Mouse (Mus musculus) forebrain, embryonic 14.5 days (tissue): ENCODE measurements around the gene Rapgef4. TPM values are rescaled to one million over a fixed set of nuclear protein-coding genes. Genes with fewer than 3 reads are reported as not detected.

ENCODE experiments used
- ATAC-seq: fragments of 200-750 bp; cut with Nextera tagmentation; 2 replicates; pipeline ENCODE4 v1.8.0; 2017; ENCODE audit warnings: mild to moderate bottlenecking, moderate library complexity
- DNase-seq: peaks from one replicate; pipeline ENCODE4 v3.0.0-alpha.2; 2015; ENCODE audit warnings: low spot score
- H3K27ac ChIP-seq: fragments of 300-500 bp; sonication (generic); 2 replicates; pipeline ENCODE4 v1.5.1; 2014; ENCODE audit warnings: low read depth, mild to moderate bottlenecking, control low read depth, low read length, moderate library complexity
- H3K27me3 ChIP-seq: fragments of 300-500 bp; sonication (generic); replicated peaks from 2 replicates; pipeline ENCODE4 v1.6.1; 2014; ENCODE audit warnings: low read length, control low read depth, mixed read lengths; ENCODE audit not compliant: control insufficient read depth, insufficient read depth
- H3K36me3 ChIP-seq: fragments of 300-500 bp; sonication (generic); 2 replicates; pipeline ENCODE4 v1.6.1; 2014; ENCODE audit warnings: low read length, control low read depth; ENCODE audit not compliant: control insufficient read depth, insufficient read depth
- H3K4me1 ChIP-seq: fragments of 300-500 bp; sonication (generic); 2 replicates; pipeline ENCODE4 v1.6.1; 2014; ENCODE audit warnings: antibody characterized with exemption, low read length, control low read depth; ENCODE audit not compliant: control insufficient read depth, insufficient read depth
- H3K4me2 ChIP-seq: fragments of 300-500 bp; sonication (generic); 2 replicates; pipeline ENCODE4 v1.6.1; 2014; ENCODE audit warnings: mild to moderate bottlenecking, control low read depth, low read length
- H3K4me3 ChIP-seq: fragments of 300-500 bp; sonication (generic); 2 replicates; pipeline ENCODE4 v1.5.1; 2014; ENCODE audit warnings: low read depth, low read length, control low read depth
- H3K9ac ChIP-seq: fragments of 300-500 bp; sonication (generic); 2 replicates; pipeline ENCODE4 v1.6.1; 2014; ENCODE audit warnings: mild to moderate bottlenecking, low read length, control low read depth, moderate library complexity
- H3K9me3 ChIP-seq: fragments of 300-500 bp; sonication (generic); replicated peaks from 2 replicates; pipeline ENCODE4 v1.6.1; 2016; ENCODE audit warnings: low read length, control low read depth, mixed read lengths; ENCODE audit not compliant: control insufficient read depth
- WGBS: fragments of 180-500 bp; shearing (Covaris S2); extraction: QIAGEN DNeasy Blood & Tissue Kit; methylation state at CpG from one replicate; pipeline ENCODE4 v1.1.7; 2014; 5-methylcytosine and 5-hydroxymethylcytosine counted together
- polyA plus RNA-seq: library from polyadenylated mRNA; unstranded; fragments of >200 nt; fragmentation: Nextera tagmentation; extraction: Ambion mirVana; gene quantifications from 2 replicates; pipeline ENCODE4 v1.2.1, GENCODE M21; 2014

Rapgef4 gene
- polyA plus RNA-seq: 6.2 and 9.2 TPM in 2 replicates

DNA sequence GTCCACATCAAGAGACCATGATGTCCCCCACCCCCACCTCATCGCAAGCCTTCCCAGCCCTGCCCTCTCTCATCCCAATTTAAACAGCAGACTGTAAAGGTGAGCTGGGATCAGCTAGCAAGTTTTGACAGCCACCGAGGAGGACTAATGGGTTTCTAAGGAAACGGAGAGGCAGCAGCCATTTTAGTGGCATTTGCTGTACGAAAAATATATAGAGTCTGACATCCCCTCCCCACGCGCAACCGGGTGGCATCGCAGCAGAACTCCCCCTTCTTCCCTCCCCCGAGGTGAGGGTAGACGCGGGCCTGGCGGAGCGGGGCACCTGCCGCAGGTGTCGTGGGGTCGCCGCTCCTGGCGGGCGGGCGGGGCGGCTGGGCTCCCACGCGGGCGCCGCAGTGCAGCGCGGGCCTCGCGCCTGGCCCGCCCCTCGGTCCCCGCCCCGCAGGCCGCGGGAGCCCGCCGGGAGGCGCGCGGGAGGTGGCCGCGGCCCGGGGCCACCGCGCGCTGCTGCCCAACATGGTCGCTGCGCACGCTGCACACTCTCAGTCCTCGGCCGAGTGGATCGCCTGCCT is at the start of gene Rapgef4:
Gene Rapgef4, plus strand, starts transcription at position 470 of the 572 bp plus-strand sequence.
- DNase-seq: peak; percentile 53
- Histone ChIP-seq H3K36me3 (no peaks in the 10 kb centered on the region), H3K4me1 (no peaks in the 10 kb centered on the region), H3K9ac (peak within 1 kb of the TSS; percentile 77), H3K27me3 (no peaks in the 10 kb centered on the region), H3K4me2 (peak within 1 kb of the TSS; percentile 95), H3K4me3 (peak within 1 kb of the TSS; percentile 54), H3K27ac (peak within 1 kb of the TSS; percentile 33; the same call in 1 of the 2 replicates), H3K9me3 (no peaks in the 10 kb centered on the region)
- 2% methylated on average over 16 of the region's 52 CpGs for WGBS
- peak; percentile 83 for ATAC-seq

DNA sequence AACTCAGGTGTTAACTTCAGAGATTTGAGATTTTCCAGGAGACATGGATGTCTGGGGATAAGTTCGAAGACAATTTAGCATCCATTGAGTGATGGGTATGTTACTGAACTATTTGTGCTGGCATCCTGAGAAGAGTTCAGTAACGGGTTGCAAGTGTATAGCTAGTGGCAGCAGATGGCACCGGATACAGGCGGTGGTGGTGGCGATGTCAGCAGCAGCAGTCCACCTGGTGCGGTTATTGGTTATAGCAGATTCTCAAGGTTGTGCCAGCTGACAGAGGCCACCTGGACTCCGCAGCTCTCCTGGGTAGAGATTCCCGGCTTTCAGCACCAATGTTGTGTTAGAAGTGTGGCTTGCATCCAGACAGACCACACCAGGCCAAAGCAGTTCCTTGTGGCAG is 47.0 kb upstream of the Rapgef4 start:
- H3K9ac ChIP-seq: no peak overlapping the region
- no peak for ATAC-seq
- H3K4me2 ChIP-seq: no peak overlapping the region
- DNase-seq: no peak
- no peaks in the 10 kb centered on the region for H3K4me1 ChIP-seq
- no peak overlapping the region for H3K4me3 ChIP-seq
- no peaks in the 10 kb centered on the region for H3K9me3 ChIP-seq
- 89% methylated on average over 8 of the region's 8 CpGs for WGBS
- H3K36me3 ChIP-seq: no peaks in the 10 kb centered on the region
- no peak overlapping the region for H3K27ac ChIP-seq
- H3K27me3 ChIP-seq: no peaks in the 10 kb centered on the region

DNA sequence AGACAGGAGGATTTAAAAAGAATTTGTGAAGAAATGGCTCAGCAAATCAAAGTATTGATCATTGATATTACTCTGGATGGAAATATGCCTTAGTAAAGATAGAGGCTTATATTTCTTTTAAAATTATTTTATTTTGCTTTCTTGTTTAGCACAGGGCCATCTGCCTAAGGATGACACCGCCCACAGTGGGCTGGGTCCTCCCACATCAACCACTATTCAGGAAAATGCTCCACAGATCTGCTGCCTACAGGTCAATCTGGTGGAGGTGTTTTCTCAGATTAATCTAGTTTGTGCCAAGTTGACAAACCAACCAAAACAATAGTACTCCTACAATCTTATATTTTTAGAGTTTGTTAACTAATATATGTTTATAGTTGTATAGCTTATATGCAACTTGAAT is 44.3 kb upstream of the Rapgef4 start:
- no peaks in the 10 kb centered on the region for H3K36me3 ChIP-seq
- H3K9ac ChIP-seq: no peak overlapping the region
- H3K4me2 ChIP-seq: no peak overlapping the region
- DNase-seq (no peak), ATAC-seq (no peak)
- no peak overlapping the region for H3K4me3 ChIP-seq
- no peak overlapping the region for H3K27ac ChIP-seq
- WGBS: 97% methylated on average over 1 of the region's 1 CpGs
- H3K9me3 ChIP-seq: no peaks in the 10 kb centered on the region
- no peaks in the 10 kb centered on the region for H3K4me1 ChIP-seq
- H3K27me3 ChIP-seq: no peaks in the 10 kb centered on the region

DNA sequence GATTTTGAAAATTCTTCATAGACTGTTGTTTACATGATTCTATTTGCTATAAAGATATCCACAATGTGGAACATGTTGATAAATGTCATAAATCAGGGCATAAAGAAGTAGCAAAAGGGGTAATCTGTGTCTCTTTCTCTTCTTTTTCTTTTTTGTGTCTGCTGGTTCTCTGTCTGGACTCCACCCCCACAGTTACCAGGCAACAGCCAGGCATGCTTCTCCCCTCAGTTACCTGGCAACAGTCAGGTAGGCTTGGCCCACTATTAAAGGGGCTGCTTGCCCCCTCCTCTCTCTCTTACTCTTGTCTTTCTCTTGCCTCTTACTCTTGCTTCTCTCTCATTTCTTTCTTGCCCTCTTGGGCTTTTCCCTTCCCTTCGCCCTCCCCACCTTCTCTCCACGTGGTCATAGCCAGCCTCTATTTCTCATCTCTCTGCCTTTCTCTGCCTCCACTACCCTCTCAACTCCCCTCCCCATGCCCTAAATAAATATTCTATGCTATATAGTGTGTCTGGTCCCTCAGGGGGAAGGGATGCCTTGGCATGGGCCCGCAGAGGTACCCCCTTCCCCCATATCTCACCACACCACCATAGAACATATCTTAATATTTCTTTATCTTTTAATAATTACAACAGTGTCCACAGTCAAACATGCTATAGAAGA is 43.3 kb upstream of the Rapgef4 start:
- WGBS: 72% methylated on average over 3 of the region's 3 CpGs
- Histone ChIP-seq H3K9me3 (no peaks in the 10 kb centered on the region), H3K4me3 (no peak overlapping the region), H3K27me3 (no peaks in the 10 kb centered on the region), H3K9ac (no peak overlapping the region), H3K36me3 (no peaks in the 10 kb centered on the region), H3K4me1 (no peaks in the 10 kb centered on the region), H3K4me2 (no peak overlapping the region), H3K27ac (no peak overlapping the region)
- DNase-seq (peak; percentile 38), ATAC-seq (peak; percentile 46; the same call in 1 of the 2 replicates)

DNA sequence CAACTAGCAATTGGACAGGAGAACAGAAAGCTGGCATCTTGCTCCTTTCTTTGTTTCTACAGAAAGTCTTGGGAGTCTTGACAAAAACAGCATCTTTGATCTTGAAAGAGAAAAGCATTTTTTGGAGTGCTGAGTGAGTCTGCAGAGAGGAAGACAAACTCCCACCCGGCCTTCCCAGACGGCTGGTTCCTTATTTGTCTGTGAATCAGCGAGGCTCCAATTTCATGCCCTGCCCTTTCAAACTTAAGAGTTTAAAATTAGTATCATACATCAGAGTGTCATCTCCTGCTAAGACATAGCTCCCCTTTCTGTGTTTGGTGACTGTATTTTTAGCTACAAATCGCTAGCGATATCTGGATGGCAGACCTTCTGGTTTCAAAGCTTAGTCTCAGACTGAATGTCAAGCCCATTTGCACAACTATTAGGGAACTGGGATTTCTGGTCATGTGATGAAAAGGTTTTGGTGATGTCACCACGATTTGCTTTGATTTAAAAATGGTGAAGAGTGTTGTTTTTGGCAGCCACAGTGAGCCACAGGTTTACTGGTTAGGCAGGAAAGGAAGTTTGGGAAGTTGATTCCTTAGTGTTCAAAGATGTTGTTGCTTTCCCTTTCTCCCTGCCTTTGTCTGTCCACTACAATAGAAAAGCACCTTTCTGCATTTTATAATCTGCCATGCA is 42.2 kb upstream of the Rapgef4 start:
- Histone ChIP-seq H3K4me2 (no peak overlapping the region), H3K4me1 (no peaks in the 10 kb centered on the region), H3K9ac (no peak overlapping the region), H3K27ac (no peak overlapping the region), H3K27me3 (no peaks in the 10 kb centered on the region), H3K36me3 (no peaks in the 10 kb centered on the region), H3K4me3 (no peak overlapping the region), H3K9me3 (no peaks in the 10 kb centered on the region)
- ATAC-seq (no peak), DNase-seq (no peak)
- 70% methylated on average over 6 of the region's 6 CpGs for WGBS

DNA sequence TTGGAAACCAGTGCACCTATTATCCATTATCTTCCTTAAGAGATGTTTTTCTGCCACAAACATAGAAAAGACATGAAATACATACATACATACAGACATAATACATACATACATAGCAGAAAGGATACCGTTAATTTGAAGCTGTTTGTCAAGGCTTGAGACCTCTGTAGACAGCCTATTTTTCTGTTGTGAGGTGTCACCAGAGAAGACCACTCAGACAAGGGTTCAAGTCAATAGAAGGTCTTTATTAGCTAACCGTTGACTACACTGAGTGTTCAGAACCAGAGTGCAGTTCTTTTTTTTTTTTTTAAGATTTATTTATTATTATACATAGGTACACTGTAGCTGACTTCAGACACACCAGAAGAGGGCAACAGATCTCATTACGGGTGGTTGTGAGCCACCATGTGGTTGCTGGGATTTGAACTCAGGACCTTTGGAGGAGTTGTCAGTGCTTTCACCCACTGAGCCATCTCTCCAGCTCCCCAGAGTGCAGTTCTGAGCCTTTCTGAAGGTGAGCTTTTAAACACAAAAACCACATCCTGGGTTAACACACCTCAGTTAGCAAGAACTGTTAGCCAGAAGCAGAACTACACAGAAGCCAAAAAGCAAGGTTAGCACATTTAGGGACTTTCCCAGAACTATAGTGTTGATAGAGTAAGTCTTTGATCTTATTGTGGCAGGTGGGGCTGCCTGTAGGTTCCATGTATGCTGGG is 39.9 kb upstream of the Rapgef4 start:
- H3K9ac ChIP-seq: no peak overlapping the region
- no peaks in the 10 kb centered on the region for H3K9me3 ChIP-seq
- DNase-seq (no peak), ATAC-seq (no peak)
- no peak overlapping the region for H3K27ac ChIP-seq
- H3K4me2 ChIP-seq: no peak overlapping the region
- no peaks in the 10 kb centered on the region for H3K36me3 ChIP-seq
- H3K4me3 ChIP-seq: no peak overlapping the region
- WGBS: 91% methylated on average over 3 of the region's 3 CpGs
- H3K4me1 ChIP-seq: no peaks in the 10 kb centered on the region
- no peaks in the 10 kb centered on the region for H3K27me3 ChIP-seq

DNA sequence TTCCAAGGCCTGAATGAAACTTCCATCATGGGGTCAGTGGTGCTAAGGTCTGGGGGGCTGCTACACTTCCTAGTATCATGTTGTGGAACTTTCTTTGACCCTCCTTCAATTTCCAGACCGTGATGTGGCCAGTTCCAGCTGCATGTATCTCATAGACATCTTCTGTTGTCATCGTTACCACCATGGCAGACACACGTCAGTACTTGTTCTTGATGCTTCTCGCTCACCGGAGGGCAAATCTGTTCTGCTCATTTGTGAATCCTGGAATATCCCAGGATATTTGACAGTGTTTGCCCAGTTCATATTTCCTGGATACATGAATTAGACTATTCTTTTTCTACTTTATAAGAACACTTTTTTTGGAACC is 39.3 kb upstream of the Rapgef4 start:
- Histone ChIP-seq H3K9me3 (no peaks in the 10 kb centered on the region), H3K27me3 (no peaks in the 10 kb centered on the region), H3K9ac (no peak overlapping the region), H3K4me2 (no peak overlapping the region), H3K36me3 (no peaks in the 10 kb centered on the region), H3K4me3 (no peak overlapping the region), H3K4me1 (no peaks in the 10 kb centered on the region), H3K27ac (no peak overlapping the region)
- ATAC-seq (no peak), DNase-seq (no peak)
- WGBS: 92% methylated on average over 5 of the region's 5 CpGs

DNA sequence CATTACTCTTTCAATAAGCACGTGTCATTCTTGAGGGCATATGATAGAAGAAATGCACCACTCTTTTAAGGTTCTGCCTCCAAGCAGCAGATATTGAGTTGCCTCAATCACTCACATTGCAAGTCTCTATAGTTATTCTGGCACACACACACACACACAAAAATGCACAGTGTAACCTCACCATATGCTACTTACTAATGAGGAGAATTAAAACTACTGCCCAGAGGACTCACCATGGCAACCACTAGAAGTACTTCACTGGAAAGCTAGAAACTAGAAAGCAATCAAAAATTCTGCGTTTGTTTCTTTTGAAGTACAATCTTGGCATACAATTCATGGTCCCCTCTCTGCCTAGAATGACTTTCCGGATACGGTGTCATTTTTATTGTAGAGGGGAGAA is 29.8 kb upstream of the Rapgef4 start:
- Histone ChIP-seq H3K9ac (no peak overlapping the region), H3K4me3 (no peak overlapping the region), H3K36me3 (no peaks in the 10 kb centered on the region), H3K27ac (no peak overlapping the region), H3K9me3 (0 out of 2 replicates have a peak, but pooled peaks cover 2% of the 10 kb centered on the region), H3K27me3 (no peaks in the 10 kb centered on the region), H3K4me2 (no peak overlapping the region), H3K4me1 (no peaks in the 10 kb centered on the region)
- DNase-seq: peak; percentile 67
- 54% methylated on average over 4 of the region's 4 CpGs for WGBS
- peak; percentile 66; the same call in 1 of the 2 replicates for ATAC-seq
